Mouse (Mus musculus) cerebral cortex, adult 2 months (tissue): ENCODE results near the gene Slc35e4.

ENCODE experiments used
- WGBS: fragments of 180-500 bp; shearing (Covaris S2); methylation state at CpG from one replicate; pipeline ENCODE4 v1.1.7; 2018; 5-methylcytosine and 5-hydroxymethylcytosine counted together

Slc35e4 gene

GRCm38 (mm10) chr11:3864343-3864742 lies 50.1 kb downstream of the Slc35e4 start:
- WGBS = 36% methylated on average over 6 of the region's 6 CpGs

GRCm38 (mm10) chr11:3863454-3864112 lies 50.9 kb downstream of the Slc35e4 start, which contains the start of gene Osbp2:
Gene Osbp2 (minus strand): TSS chr11:3863903.
- WGBS = 2% methylated on average over 58 of the region's 58 CpGs

- WGBS = 62% methylated on average over 19 of the region's 19 CpGs
These were observed 51.6 kb downstream of the Slc35e4 start for GRCm38 (mm10) chr11:3862661-3863453.

GRCm38 (mm10) chr11:3860361-3860760 lies 54.1 kb downstream of the Slc35e4 start:
- 78% methylated on average over 4 of the region's 4 CpGs for WGBS

GRCm38 (mm10) chr11:3859778-3860177 lies 54.7 kb downstream of the Slc35e4 start:
- 68% methylated on average over 4 of the region's 4 CpGs for WGBS

- 83% methylated on average over 5 of the region's 5 CpGs for WGBS
These were observed 56.6 kb downstream of the Slc35e4 start for GRCm38 (mm10) chr11:3857902-3858301.
